Comparison of ENCODE assay signal across 19 mouse cellular contexts in genomic region chr10:4897789-4898188, GRCm38 (mm10).
DNase-seq lines count a peak whose midpoint lies in the region; ATAC-seq and TF ChIP-seq lines count a peak whose summit lies in the region.
"Had no signal": no experiment of that assay in that cellular context is flagged by ENCODE, and none has a peak within 500 bp of the region (broad histone marks: within the 10 kb centered on the region; RNA-seq: fewer than 3 reads in every experiment).

No protein-coding gene starts in this region.

- ATAC-seq in kidney, embryonic 16.5 days (ENCODE audit: low FRiP score, low TSS enrichment) = peak; percentile 71; the same call in 1 of the 2 replicates
- no peak for ATAC-seq in lung, embryonic 14.5 days (ENCODE audit: insufficient read depth)
- ATAC-seq: forebrain, embryonic 14.5 days; forebrain, embryonic 16.5 days had no signal

- no peak for TF ChIP-seq CTCF in lung, embryonic 14.5 days (IDR thresholded peaks at IDR 0.05; ENCODE audit: low read depth)

- H3K27ac ChIP-seq in kidney, embryonic 16.5 days (ENCODE audit: low read length) = no peak overlapping the region
- H3K27ac ChIP-seq in lung, embryonic 14.5 days (ENCODE audit: low read depth) = no peak overlapping the region
- H3K27ac ChIP-seq: embryonic facial prominence, embryonic 13.5 days; embryonic facial prominence, embryonic 15.5 days; forebrain, embryonic 10.5 days; forebrain, embryonic 12.5 days had no signal

- H3K9me3 ChIP-seq in kidney, embryonic 16.5 days (ENCODE audit: low read length) = no peaks in the 10 kb centered on the region
- H3K9me3 ChIP-seq in lung, embryonic 14.5 days (ENCODE audit: low read depth, low read length) = no peaks in the 10 kb centered on the region
- H3K9me3 ChIP-seq: embryonic facial prominence, embryonic 13.5 days; embryonic facial prominence, embryonic 15.5 days; forebrain, embryonic 10.5 days; forebrain, embryonic 12.5 days had no signal

- no peak overlapping the region for H3K9ac ChIP-seq in kidney, embryonic 16.5 days (replicated peaks; ENCODE audit: low read length)
- H3K9ac ChIP-seq in lung, embryonic 14.5 days = no peak overlapping the region
- H3K9ac ChIP-seq: embryonic facial prominence, embryonic 13.5 days; embryonic facial prominence, embryonic 15.5 days; forebrain, embryonic 12.5 days had no signal

- H3K27me3 ChIP-seq in kidney, embryonic 16.5 days (ENCODE audit: insufficient read depth, low read length) = no peaks in the 10 kb centered on the region
- H3K27me3 ChIP-seq in lung, embryonic 14.5 days (ENCODE audit: insufficient read depth, low read length) = no peaks in the 10 kb centered on the region
- H3K27me3 ChIP-seq: embryonic facial prominence, embryonic 13.5 days; embryonic facial prominence, embryonic 15.5 days; forebrain, embryonic 12.5 days had no signal

- 0 out of 2 replicates have a peak, but pooled peaks cover 3% of the 10 kb centered on the region for H3K4me1 ChIP-seq in kidney, embryonic 16.5 days (ENCODE audit: insufficient read depth, low read length)
- no peaks in the 10 kb centered on the region for H3K4me1 ChIP-seq in lung, embryonic 14.5 days (ENCODE audit: insufficient read depth)
- H3K4me1 ChIP-seq: embryonic facial prominence, embryonic 13.5 days; embryonic facial prominence, embryonic 15.5 days; forebrain, embryonic 10.5 days; forebrain, embryonic 12.5 days had no signal

- no peak overlapping the region for H3K4me3 ChIP-seq in kidney, embryonic 16.5 days (ENCODE audit: low read length)
- no peak overlapping the region for H3K4me3 ChIP-seq in lung, embryonic 14.5 days (ENCODE audit: low read depth, low read length)
- H3K4me3 ChIP-seq: embryonic facial prominence, embryonic 13.5 days; embryonic facial prominence, embryonic 15.5 days; erythroblast, embryonic 14.5 days; forebrain, embryonic 10.5 days; forebrain, embryonic 12.5 days had no signal

- WGBS in kidney, embryonic 16.5 days = 61% methylated on average over 4 of the region's 4 CpGs
- WGBS in lung, embryonic 14.5 days = 60% methylated on average over 4 of the region's 4 CpGs

- H3K36me3 ChIP-seq in kidney, embryonic 16.5 days (ENCODE audit: insufficient read depth, low read length) = no peaks in the 10 kb centered on the region
- no peaks in the 10 kb centered on the region for H3K36me3 ChIP-seq in lung, embryonic 14.5 days (ENCODE audit: insufficient read depth)
- H3K36me3 ChIP-seq: embryonic facial prominence, embryonic 13.5 days; embryonic facial prominence, embryonic 15.5 days; forebrain, embryonic 10.5 days; forebrain, embryonic 12.5 days had no signal

- DNase-seq in kidney, postnatal 25 days = no peak
- peak; percentile 11 for DNase-seq in lung, embryonic 14.5 days
- DNase-seq in lung, postnatal 36 days = no peak
- no peak for DNase-seq in cerebellum, adult 9-11 months
- DNase-seq: adrenal gland, postnatal 25 days; cerebellum, adult 11 months; cerebellum, adult 2 months; cerebellum, adult 9-10 months; cerebellum, postnatal 14 days; cerebellum, postnatal 36 days; embryo, embryonic 11 days had no signal

- no peak overlapping the region for H3K4me2 ChIP-seq in kidney, embryonic 16.5 days (replicated peaks; ENCODE audit: low read depth, low read length)
- H3K4me2 ChIP-seq in lung, embryonic 14.5 days = no peak overlapping the region
- H3K4me2 ChIP-seq: embryonic facial prominence, embryonic 13.5 days; embryonic facial prominence, embryonic 15.5 days; forebrain, embryonic 12.5 days had no signal
